Mouse (Mus musculus) embryo, embryonic 10.5 days (tissue): ENCODE measurements at regions not wholly inside any gene's neighbourhood (a gene's known extent, or its start where the extent isn't known, plus 50 kb on each side); places are given as distances from the start of the nearest gene placed in this dataset.

Experiments
- DNase-seq: peaks from one replicate; pipeline ENCODE4 v3.0.0-alpha.2; 2015; ENCODE audit warnings: low spot score

DNA sequence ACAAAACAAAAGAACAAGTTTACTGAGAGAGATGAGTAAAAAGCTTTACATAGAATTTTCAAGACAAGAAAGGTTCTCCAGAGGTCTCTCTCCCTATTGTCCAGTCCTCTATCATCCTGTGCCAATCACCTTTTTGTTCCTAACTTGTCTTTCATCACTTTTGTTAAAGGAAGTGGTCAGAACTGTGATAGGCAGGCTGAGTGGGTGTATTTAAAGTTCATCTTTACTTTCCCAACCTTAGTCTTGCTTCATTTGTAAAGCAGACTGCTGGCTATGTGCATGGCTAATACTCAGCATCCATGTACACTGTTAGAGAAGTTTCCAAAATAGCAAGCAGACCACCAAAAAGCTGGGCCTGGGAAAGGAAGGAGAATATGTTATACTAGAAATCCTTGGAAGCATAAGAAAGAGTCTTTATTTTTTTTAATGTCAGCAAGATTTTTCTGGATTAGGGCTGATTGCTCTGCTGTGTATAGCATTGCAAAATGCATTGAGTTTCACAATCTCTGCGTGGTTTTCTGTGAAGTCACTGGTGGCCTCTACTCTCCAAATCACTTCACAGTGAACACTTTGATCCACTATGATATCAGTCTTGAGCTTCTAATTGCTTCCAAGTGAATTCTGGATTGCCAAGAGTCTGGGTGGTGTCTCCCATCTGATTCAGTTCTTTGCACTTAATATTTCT, 973.8 kb downstream of the Gsdmc2 start:
- no peak for DNase-seq

DNA sequence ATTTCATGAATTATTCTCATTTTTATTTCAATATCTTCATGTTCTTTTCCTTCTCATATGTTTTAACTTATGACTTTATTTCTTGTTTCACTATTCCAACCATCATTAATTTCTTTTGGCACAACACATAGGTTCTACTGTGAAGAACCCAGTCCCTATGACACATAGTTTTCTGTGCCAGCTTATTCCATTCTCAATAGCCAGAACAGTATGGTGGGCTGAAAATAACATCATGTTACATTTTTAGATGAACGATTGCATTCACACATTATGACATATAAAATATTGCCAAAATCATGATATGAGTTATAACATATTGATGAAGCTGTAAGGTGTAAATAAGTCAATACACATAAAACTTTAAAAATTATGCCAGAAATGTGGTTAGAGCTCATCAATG, 982.4 kb downstream of the Gsdmc2 start:
- no peak for DNase-seq

DNA sequence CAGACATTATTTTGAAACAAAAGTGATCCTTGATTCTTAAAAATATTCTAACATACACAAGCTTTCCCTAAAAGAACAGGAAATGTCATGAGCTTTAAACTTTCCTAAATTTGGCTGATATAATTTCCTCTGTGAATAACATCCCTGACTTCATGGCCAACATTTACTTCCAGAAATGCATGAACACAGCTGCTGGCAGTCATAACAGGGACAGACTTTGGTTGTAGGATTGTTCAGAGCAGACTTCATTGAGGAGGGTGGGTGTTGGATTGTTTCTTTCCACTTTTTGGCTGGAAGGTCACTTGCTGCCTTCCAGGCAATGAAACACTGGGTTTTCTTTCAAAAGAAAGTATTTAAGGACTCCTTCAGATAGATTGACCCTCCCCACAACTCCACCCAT, 983.6 kb downstream of the Gsdmc2 start:
- no peak for DNase-seq

DNA sequence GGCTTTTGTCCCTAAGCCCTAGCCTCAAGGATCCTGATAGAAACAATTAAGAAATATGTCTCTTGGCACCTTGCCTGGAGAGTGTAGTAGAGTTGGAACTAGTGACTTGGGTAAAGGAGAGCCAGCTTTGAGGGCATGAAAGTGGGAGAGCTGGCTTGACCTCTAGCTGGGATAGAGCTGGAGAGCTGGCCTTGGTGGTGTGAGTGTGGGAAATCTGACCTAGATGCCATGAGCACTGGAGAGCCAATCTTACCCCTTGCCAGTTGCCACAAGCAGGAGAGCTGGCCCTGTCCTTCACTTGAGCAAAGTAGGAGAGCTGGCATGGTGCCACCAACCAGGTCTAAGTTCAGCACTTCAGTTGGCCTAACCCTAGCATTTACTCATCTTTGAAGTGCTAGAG, 995.7 kb downstream of the Gsdmc2 start:
- DNase-seq: no peak

DNA sequence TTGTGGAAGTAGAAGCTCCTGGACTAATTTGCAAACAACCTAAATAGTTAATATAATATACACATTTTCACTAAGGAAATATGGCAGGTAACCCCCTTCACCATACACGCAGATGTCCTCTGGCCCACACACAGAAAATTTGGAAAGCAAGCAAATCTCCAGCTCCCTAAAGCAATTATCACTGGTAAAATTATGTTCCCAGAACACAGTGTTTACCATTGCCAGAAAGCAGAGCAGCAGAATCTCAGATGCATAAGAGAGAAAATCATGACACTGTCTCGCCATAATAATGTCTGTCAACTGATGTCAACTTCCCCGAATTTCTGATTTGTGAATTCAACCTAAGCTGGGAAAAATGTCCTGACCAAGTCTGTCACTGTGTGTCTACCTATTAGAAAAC, 999.1 kb downstream of the Gsdmc2 start:
- no peak for DNase-seq

DNA sequence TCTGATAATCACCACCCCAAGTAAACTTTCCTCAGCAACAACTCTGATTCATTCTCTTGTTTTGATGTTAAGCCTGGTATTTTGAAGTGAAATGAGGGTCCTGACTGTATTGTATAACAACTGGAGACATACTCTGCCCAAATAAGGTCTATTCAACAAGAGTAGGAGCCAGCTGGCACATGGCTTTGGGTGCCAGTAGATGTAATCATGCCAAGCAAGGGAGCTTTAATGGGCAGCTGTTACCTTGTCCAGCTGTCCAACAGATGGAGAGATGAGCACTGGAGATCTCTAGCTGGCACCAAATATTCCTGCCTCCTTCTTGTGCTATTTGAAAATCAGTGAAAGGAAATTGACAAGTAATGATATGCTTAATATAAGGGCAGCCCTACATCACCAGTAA, 1019.4 kb downstream of the Gsdmc2 start:
- no peak for DNase-seq

DNA sequence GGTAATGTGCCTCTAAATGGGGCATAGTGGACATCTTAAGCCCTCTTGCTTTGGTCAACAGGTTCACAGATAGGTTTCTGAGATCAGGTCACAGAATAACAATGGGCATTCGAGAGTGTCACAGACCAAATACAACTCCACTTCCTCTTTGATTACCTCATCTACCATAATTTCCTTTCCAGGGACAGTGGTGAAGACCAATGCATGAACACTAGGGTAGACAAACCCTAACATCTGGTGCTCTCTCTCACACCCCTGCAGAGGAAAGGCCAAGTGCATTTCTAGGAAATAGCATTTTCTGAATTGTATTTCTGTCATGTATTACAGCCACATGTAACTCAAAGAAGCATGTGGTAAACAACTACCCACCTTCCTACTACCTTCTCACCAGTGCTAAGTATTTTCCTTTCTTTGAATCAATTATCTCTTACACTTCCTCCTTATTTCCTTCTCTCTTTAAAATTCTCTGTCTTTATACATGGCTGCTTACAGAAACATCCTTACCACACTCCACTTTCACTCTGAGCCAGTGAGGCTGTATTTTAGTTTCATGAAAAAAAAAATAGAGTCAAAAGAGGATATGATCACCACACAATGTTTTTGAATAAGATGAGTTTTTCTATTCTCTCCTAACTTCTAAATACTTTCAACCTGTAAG, 1021.0 kb downstream of the Gsdmc2 start:
- no peak for DNase-seq

DNA sequence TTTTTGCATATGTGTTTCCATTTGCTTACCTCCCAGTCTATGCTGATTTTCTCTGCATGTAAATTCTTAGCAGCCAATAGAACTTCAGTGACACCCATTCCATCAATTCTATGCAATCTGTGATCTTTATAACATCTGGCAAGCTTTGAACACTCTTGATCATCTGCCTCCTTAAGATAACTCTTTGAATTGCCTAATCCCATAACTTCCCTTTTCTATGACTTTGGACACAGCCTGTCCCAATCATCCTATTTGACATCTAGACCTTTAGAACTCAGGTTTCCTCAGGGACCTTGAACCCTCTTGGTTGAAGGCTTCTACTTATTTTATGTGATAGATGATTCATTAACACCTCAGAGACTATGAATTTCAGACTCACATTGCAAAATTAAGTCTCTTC, 1022.7 kb downstream of the Gsdmc2 start:
- no peak for DNase-seq

DNA sequence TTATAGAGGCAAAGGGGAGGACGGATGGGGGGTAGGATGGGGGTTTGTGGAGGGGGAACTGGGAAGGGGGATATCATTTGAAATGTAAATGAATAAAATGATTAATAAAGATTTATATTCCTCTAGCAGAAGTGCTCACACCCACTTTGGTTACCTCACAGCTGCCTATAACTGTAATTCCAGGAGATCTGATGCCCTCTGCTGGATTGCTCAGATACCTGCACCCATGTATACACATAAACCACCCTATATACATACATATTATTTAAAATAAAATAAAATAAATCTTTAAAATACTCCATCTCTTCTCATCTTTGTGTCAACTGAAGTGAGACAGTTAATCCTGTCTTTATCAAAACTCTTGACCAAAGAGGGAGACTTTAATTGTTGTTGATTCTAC, 1031.9 kb downstream of the Gsdmc2 start:
- no peak for DNase-seq

DNA sequence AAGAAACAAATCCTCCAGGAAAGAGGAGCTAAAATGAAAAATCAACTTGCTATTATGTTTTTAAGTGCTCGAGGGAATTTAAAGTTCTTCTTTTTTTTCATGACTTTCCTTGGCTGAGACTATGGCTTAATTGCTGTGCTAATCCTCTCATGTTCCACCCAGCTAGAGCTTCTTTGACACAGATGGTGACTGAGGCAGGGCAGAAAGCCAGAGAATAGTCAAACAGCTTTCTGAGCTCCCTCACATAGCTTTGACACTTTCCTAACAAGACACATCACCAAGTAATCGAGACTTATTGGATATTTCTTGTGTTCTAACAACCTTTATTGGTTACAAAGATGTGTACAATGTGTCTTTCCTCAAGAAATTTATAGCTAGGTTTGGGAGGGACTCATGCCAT, 1033.0 kb downstream of the Gsdmc2 start:
- peak; percentile 0 for DNase-seq

DNA sequence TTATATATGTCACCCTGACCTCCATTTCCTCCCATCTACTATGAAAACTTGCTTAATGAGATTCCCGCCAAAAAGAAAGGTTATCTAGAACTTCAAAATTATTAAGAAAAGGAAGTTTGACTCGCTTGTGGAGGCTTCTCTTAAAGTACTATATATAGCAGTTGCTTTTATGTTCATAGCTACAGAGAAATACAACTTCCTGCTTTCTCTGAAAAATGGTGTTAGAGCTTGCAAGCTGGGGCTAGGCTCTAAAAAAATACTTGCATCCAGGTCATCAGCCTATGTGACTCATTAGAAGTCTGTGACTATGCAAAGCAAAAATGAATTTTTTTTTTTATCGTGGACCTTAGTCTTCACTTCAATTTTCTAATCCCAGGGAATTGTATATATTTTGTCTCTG, 1035.7 kb downstream of the Gsdmc2 start:
- no peak for DNase-seq

DNA sequence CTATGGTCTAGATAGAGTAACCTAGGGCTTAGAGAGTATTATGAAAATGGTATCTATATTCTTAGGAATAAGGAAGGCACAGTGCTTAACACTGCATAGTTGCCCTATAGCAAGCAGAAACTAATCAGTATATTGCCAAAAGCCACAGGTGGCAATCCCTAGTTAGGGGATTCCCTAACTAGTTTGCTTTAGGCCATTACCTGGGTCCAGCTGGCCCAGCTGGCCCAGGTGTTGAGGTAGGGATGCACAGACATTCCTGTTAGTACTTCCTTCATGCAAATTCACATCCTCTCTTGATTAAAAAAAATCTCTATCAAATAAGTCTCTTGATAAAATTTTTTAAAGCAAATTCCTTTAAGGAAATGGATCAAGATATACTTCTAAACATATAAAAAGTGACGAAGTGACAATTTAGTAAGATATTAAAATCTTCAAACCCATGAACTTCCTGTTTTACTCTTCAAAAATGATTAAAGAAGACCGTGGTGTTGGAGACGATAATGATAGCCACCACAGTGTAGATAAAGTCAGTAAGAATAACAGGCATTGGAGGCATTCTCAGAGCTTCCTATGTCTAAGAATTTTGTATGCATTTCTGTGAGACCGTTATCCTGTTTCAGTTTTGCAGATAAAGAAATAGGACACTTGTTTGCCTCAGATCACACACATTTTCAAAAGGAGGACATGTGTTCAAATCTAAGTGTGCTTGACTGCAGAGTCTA, 1036.7 kb downstream of the Gsdmc2 start:
- no peak for DNase-seq

DNA sequence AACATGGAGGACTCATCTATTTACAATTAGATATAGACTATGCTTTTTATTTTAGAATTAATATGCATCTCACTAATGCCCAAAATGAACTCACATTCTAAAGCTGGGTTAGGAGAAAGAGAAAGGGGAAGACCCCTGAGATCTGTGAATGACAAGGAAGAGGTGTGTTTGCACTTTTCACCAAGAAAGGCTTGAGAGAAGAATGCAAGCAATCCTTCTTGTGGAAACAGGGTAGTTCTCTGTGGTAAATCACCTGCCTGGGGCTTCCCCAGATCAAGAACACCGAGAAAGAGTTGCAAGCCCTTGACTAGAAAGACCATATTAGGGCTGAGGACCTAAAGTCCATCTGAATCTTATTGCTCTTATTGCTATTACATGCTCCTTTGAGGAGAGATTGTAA, 1037.6 kb downstream of the Gsdmc2 start:
- DNase-seq: no peak

DNA sequence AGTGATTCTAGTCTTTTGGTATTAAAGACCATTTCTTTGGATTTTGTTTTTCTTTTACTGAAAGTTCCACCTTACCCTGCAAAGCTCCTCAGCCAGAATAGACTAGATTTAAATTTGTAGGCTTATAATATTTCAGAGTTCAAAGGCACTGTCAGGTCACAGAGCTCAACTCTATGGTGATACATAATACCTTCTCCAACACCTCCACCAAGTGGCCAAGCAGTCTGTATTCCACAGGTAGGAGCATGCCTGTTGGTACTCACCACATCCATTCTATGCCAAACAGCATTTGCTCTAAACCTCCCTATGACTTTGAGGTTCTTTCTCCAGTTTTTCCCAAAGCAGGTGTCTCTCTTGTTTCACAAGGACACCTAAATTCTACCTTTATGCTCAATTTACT, 1042.2 kb downstream of the Gsdmc2 start:
- DNase-seq: peak; percentile 1

DNA sequence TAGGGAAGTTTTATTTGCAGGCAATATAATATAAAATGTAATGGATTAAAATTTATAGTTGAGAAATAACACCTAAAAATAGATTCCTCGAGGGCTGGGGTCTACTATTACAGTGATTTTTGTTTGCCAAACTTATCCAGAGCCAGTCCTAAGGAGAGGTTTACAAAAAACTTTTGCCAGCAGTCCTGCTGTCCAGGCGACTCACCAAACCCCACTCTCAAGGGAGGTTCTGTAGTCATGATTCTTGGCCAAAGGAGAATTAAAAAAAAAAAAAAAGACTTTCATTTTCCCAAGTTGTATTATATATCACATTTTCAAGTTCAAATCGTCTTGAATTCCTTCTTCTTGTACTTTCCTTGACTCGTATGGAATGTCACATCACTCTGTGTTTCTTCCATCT, 1046.2 kb downstream of the Gsdmc2 start:
- no peak for DNase-seq

DNA sequence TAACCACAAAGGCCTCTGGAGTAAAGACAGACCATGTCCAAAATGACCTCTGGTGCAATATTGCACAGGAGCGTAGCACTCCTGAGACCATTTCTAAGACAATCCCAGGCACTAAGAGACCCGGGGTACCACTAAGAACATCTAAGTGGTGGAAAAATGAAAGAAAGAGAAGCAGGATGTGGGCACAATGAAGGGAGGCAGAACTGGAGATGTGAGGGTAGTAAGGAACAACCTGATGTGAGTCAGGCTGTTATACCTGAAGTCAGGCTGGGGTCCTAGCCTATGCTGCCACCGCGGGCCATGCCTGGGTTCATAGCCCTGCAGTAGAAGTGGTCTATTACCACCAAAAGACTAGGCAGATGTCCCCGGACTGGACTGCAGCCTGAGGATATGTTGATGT, 1051.4 kb downstream of the Gsdmc2 start:
- DNase-seq: no peak

DNA sequence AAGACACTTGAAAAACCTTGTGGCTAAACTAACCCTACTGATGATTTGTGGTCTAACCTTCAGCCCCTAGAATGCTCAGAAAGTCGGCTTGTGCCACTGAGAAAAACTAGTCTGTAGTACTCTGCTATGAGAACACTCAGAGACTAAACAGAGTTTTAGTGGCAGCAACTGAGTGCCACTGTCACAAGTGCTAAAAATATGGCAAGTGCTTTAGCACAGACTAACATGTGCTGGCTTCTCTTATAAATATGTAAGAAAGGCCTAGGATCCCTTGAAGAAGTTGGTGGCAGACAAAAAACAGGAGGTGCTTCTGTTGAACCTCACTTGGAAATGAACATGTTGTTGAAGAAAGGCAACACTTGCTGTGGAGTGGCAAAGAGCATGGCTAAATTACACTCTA, 1052.9 kb downstream of the Gsdmc2 start:
- no peak for DNase-seq

DNA sequence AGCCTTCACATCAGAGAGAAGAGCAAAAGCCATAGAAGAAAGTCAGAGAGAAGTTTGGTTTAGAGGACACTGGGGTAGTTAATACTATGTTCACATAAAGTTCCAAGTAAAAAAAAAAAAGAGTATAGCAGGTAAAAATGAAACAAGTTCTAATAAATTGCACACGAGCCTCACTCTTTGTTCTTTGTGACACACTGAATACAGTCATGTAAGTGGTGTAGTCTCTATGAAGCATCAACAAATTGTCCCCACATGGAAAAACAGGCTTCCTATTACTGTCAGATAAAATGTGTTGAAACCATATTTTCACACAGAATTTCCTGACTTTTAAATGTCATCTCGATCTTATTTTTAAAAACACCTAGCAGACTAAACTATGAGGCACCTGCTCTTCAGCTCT, 1057.2 kb downstream of the Gsdmc2 start:
- DNase-seq: no peak

DNA sequence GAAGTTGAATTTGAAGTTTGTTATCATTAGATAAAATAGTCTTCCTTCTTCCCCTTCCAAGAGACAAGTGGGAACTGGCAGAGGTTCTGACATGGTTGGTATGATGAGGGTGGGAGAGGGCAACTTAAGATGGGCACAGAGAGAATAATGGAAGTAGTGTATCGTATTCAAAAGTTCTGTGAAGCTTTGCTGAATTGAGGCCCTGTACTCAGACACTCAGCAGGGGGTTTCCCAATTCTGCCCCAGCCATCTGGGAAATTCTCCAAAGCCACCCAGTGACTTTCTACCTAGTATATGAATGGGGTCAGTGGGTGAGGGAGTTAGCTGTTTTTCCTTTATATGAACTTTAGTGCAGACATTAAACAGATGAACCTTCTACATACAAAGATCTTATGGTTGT, 1058.7 kb downstream of the Gsdmc2 start:
- DNase-seq: no peak

DNA sequence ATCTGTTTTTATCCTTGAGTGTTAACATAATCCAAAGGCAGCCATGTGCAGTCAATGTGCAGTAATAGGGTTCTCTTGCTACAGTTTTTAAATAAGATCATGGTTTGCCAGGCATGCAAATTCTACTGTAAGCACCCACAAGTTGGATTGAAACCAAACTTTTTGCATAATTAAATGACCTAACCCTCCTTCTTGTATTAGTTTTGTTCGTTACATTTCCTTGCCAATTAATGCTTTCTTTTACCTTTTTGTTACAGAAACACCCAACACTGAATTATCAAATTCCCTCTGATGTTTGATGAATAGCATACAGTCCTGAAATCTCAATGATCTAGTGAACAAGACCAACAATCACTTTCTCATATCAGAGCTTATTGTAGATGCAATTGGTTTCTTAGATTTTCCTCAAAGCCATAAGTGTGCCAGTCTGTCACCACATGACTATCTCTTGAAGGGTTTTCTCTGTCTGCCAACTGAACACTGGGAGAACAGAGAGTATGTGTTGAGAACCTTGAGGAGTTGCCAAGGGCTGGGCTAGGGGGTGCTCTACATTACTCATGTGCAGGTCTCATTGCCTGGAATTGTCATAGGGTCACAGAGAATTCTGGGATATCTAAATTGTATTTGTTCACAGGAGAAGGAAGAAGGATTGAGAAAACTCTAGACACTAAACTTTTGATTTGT, 1060.4 kb downstream of the Gsdmc2 start:
- DNase-seq: no peak

DNA sequence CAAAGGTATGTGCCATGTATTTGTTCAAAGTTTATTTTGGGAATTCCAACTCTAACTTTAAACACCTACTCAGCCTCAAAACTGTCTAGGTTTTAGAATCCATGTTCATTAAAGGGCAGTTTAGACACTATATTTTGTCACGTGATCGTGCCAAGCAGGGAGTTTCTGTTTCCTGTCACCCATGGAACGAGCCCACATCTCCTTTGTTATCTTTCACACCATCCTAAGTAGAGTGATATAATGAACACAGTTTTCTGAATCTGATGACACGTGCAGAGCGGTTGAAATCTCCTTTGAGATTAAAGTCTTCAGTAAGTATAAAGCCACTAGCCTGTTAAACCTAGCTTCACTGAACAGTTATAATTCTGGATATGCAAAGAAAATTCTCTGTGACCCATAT, 1066.1 kb downstream of the Gsdmc2 start:
- no peak for DNase-seq

DNA sequence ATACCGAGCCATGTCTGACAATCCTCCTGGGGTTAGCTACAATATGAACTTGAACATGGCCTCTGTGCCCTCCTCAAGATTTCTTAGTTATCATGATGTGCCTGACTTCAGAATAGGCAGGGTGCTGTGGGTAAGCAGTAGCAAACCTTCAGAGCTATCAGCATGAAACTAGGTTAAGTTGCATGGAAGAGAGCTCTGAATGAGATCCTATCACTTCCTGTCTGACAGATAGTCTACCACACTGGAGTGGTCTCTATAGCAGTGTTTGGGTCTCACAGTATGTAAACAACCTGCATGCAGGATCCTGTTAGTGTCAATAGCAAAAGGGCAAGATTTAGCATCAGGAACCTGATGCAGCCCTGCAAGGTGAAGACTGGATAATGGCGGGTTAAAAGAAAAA, 1092.3 kb downstream of the Gsdmc2 start:
- no peak for DNase-seq

DNA sequence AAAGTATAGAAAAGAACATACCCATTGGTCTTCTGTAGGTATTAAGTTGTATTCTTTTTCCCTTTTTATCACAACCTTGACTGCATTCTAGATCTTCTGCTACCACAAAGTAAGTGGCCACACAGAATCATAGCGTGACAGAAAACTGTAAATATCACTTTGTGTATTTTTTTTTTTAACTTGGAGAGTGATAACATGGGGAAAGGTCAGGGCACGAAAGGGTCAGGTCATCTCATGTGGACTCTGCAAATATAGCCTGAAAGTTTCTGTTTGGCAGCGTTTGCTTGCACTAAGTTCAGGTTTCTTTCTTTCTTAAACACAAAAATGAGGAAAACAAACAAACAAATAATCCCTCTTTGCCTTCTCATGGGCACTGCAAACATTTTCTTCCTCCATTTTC, 1101.1 kb downstream of the Gsdmc2 start:
- DNase-seq: no peak
